Mouse (Mus musculus) heart, adult 2 months (tissue): Measurements from ENCODE around the gene Ppp2ca. TPM values are rescaled to one million over a fixed set of nuclear protein-coding genes. Genes with fewer than 3 reads are reported as not detected.
A peak's percentile ranks its signal among the peaks of the same experiment; 100 is the strongest.
"Not testable (repeated sequence)": the region's sequence is repeated elsewhere in the genome, so short reads cannot be mapped to it uniquely, and the experiment has no call there.

ENCODE experiments used
- DNase-seq, 2 experiments: peaks; one replicate each; pipeline ENCODE4 v3.0.0; 2021
- H3K27ac ChIP-seq: fragments of 200-600 bp; 2 replicates; pipeline ENCODE4 v1.8.1; 2022
- H3K27me3 ChIP-seq: fragments of 200-500 bp; 2 replicates; pipeline ENCODE4 v1.6.1; 2012; ENCODE audit warnings: mild to moderate bottlenecking, low read length, inconsistent platforms, mixed read lengths; ENCODE audit not compliant: control insufficient read depth, insufficient read depth
- H3K36me3 ChIP-seq: fragments of 200-500 bp; 2 replicates; pipeline ENCODE4 v1.6.1; 2012; ENCODE audit warnings: low read length, inconsistent platforms; ENCODE audit not compliant: control insufficient read depth, insufficient read depth
- H3K4me1 ChIP-seq: fragments of 200-500 bp; 2 replicates; pipeline ENCODE4 v1.6.1; 2011; ENCODE audit warnings: low read length; ENCODE audit not compliant: control insufficient read depth, insufficient read depth
- H3K4me3 ChIP-seq: fragments of 200-600 bp; 2 replicates; pipeline ENCODE4 v1.8.1; 2022
- H3K79me2 ChIP-seq: fragments of 200-500 bp; replicated peaks from 2 replicates; pipeline ENCODE4 v1.6.1; 2012; ENCODE audit warnings: mild to moderate bottlenecking, inconsistent platforms, low read length, moderate library complexity, mixed read lengths; ENCODE audit not compliant: control insufficient read depth, insufficient read depth
- H3K9ac ChIP-seq: fragments of 200-500 bp; 2 replicates; pipeline ENCODE4 v1.6.1; 2012; ENCODE audit warnings: low read depth, mild to moderate bottlenecking, control low read depth, inconsistent platforms, low read length, mixed read lengths
- CTCF ChIP-seq: fragments of 200-600 bp; IDR thresholded peaks from 2 replicates; pipeline ENCODE4 v1.8.1; 2022; ENCODE audit warnings: antibody characterized with exemption, mild to moderate bottlenecking, moderate library complexity
- EP300 ChIP-seq: fragments of 200-500 bp; IDR thresholded peaks from 2 replicates; pipeline ENCODE4 v1.6.1; 2011; ENCODE audit warnings: low read depth, low read length, control low read depth; ENCODE audit not compliant: insufficient read depth
- POLR2A ChIP-seq: fragments of 200-500 bp; IDR thresholded peaks from 2 replicates; pipeline ENCODE4 v1.6.1; 2011; ENCODE audit warnings: mild to moderate bottlenecking, low read depth, low read length, control low read depth; ENCODE audit not compliant: insufficient read depth
- WGBS: fragments of 180-500 bp; shearing (Covaris S2); methylation state at CpG from one replicate; pipeline ENCODE4 v1.1.7; 2018; 5-methylcytosine and 5-hydroxymethylcytosine counted together
- intact Hi-C: fragments of 180-260 bp; cut with DNase I; formaldehyde crosslinking; loops from one replicate; pipeline ENCODE4 v1.15.1; 2025
- polyA plus RNA-seq: library from polyadenylated mRNA; depleted of rRNA; stranded (reverse); fragments of >200 nt; gene quantifications from 2 replicates; pipeline ENCODE4 v1.2.3, GENCODE M21; 2012
- total RNA-seq, 2 experiments: library from RNA; stranded (reverse); gene quantifications; 2 replicates each; pipeline ENCODE4 v1.2.3; 2021

Gene Ppp2ca
- total and polyA plus RNA-seq, 3 experiments: 31.0 to 58.0 (median 52.7) TPM

- Histone ChIP-seq H3K27me3 (no peaks in the 10 kb centered on the region), H3K36me3 (peaks cover 52% of the 10 kb centered on the region), H3K27ac (no peak overlapping the region), H3K4me3 (no peak overlapping the region), H3K4me1 (peaks cover 21% of the 10 kb centered on the region), H3K79me2 (peaks cover 14% of the 10 kb centered on the region), H3K9ac (no peak overlapping the region)
- TF ChIP-seq EP300: no peak
- no peak for TF ChIP-seq POLR2A
- no peak for TF ChIP-seq CTCF
- 80% methylated on average over 1 of the region's 1 CpGs for WGBS
- no peak for DNase-seq
- intact Hi-C loops: no loop called here
Observed at GRCm38 (mm10) chr11:52106438-52106837, 8.0 kb downstream of the Ppp2ca start.

DNA sequence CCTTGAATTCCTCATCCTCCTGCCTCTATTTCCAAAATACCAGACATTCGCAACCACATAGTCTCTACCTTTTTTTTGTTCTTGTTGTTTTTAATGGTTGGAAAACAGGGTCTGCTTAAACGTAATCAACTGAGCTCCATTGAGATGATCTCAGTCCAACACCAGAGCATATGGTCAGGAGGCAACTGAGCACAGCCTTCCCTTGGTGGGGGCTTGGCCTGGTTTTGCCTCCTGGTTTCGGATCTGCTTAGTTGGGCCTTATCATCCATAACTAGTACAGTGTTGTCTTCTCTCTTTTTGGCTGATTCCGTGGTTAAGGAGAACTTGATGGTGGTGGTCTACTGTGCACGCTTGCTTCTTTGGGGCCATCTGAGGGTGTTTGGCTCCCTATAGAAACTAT lies 10.3 kb downstream of the Ppp2ca start:
- Histone ChIP-seq H3K9ac (no peak overlapping the region), H3K27ac (no peak overlapping the region), H3K79me2 (peaks cover 17% of the 10 kb centered on the region), H3K4me1 (peaks cover 19% of the 10 kb centered on the region), H3K4me3 (no peak overlapping the region), H3K36me3 (peaks cover 46% of the 10 kb centered on the region), H3K27me3 (no peaks in the 10 kb centered on the region)
- TF ChIP-seq EP300 (no peak), CTCF (no peak), POLR2A (no peak)
- 68% methylated on average over 5 of the region's 5 CpGs for WGBS
- DNase-seq: no peak
- intact Hi-C loops: no loop called here

DNA sequence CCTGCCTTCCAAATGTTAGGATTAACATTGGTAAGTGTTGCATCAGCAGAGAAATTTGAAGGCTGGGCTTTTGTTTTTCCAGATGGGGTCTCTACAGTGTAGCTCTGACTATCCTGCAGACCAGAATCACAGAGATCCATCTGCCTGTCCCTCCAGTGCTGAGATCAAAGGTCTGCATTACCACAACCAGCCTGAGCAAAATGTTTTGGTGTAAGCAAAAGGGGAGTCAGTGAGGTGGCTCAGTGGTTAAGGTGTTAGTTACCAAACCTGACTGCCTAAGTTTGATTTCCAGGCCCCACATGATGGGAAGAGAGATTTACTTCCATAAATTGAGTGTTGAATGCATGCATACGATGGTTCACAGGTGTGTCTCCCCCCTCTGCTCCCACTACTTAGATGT lies 10.9 kb downstream of the Ppp2ca start:
- intact Hi-C loops: no loop called here
- no peak overlapping the region for H3K27ac ChIP-seq

DNA sequence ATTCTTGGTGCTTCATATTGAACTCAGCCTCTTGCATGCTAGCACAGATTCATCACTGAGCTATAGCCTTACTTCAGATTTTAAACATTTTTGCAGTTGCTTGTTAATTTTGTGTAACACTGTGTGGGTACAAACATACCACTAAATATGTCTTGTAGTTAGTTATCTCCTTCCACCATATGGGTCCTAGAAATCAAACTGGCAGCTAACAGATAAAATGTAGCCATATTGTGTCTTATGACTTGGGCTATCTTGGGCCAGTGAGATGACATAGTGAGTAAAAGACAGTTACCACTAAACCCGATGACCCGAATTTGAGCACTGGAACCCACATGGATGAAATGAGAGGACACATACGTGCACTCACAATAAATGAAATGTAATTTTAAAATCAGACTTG lies 17.0 kb downstream of the Ppp2ca start:
- Histone ChIP-seq H3K4me1 (peaks cover 2% of the 10 kb centered on the region), H3K4me3 (no peak overlapping the region), H3K79me2 (peaks cover 3% of the 10 kb centered on the region), H3K27me3 (no peaks in the 10 kb centered on the region), H3K36me3 (peaks cover 52% of the 10 kb centered on the region), H3K9ac (no peak overlapping the region), H3K27ac (no peak overlapping the region)
- intact Hi-C loops: no loop called here
- no peak for DNase-seq
- TF ChIP-seq POLR2A (no peak), CTCF (no peak), EP300 (no peak)
- 90% methylated on average over 3 of the region's 3 CpGs for WGBS

More for the DNA sequence above, 10.9 kb downstream of the Ppp2ca start:
- TF ChIP-seq CTCF (no peak), EP300 (no peak), POLR2A (no peak)
- Histone ChIP-seq H3K36me3 (peaks cover 49% of the 10 kb centered on the region), H3K4me3 (no peak overlapping the region), H3K79me2 (peaks cover 14% of the 10 kb centered on the region), H3K9ac (no peak overlapping the region), H3K27me3 (no peaks in the 10 kb centered on the region), H3K4me1 (peaks cover 15% of the 10 kb centered on the region)
- no peak for DNase-seq
- WGBS: 40% methylated on average over 1 of the region's 1 CpGs

- H3K4me3 ChIP-seq, H3K4me1 ChIP-seq, H3K79me2 ChIP-seq, H3K27ac ChIP-seq, H3K9ac ChIP-seq, intact Hi-C loops, H3K27me3 ChIP-seq, DNase-seq: not testable (repeated sequence)
- WGBS: 89% methylated on average over 6 of the region's 6 CpGs
- H3K36me3 ChIP-seq: peaks cover 53% of the 10 kb centered on the region
Observed at GRCm38 (mm10) chr11:52116117-52116516, 17.6 kb downstream of the Ppp2ca start.

DNA sequence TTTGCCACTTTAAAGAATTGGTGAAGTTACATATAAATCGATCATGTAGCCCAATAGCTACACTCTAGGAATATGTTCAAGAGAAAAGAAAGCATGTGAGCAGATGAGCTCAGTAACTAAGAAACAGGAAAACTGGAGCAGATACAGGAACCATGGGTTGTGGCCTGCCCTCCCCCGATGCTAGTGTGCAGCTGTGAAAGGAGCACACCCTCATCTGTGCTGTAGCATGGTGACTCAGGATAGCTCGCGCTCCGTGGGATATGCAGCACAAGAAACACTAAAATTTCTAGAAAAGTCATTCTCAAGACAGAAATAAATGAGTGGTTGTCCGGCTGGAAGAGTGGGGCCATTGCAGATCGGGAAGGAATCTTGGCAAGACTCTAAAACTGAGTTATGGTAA lies 18.7 kb downstream of the Ppp2ca start:
- TF ChIP-seq POLR2A (no peak), EP300 (no peak), CTCF (no peak)
- Histone ChIP-seq H3K36me3 (peaks cover 53% of the 10 kb centered on the region), H3K79me2 (peaks cover 3% of the 10 kb centered on the region), H3K4me3 (no peak overlapping the region), H3K27ac (no peak overlapping the region), H3K27me3 (no peaks in the 10 kb centered on the region), H3K9ac (no peak overlapping the region), H3K4me1 (peaks cover 2% of the 10 kb centered on the region)
- intact Hi-C loops: no loop called here
- WGBS: 85% methylated on average over 7 of the region's 7 CpGs
- DNase-seq: no peak

GRCm38 (mm10) chr11:52120415-52120814 lies 21.9 kb downstream of the Ppp2ca start:
- H3K27ac ChIP-seq, H3K79me2 ChIP-seq, H3K4me1 ChIP-seq, H3K4me3 ChIP-seq, H3K27me3 ChIP-seq, intact Hi-C loops, DNase-seq, H3K9ac ChIP-seq: not testable (repeated sequence)
- peak; percentile 57 for TF ChIP-seq CTCF
- peaks cover 36% of the 10 kb centered on the region for H3K36me3 ChIP-seq
